In the genomic region with DNA sequence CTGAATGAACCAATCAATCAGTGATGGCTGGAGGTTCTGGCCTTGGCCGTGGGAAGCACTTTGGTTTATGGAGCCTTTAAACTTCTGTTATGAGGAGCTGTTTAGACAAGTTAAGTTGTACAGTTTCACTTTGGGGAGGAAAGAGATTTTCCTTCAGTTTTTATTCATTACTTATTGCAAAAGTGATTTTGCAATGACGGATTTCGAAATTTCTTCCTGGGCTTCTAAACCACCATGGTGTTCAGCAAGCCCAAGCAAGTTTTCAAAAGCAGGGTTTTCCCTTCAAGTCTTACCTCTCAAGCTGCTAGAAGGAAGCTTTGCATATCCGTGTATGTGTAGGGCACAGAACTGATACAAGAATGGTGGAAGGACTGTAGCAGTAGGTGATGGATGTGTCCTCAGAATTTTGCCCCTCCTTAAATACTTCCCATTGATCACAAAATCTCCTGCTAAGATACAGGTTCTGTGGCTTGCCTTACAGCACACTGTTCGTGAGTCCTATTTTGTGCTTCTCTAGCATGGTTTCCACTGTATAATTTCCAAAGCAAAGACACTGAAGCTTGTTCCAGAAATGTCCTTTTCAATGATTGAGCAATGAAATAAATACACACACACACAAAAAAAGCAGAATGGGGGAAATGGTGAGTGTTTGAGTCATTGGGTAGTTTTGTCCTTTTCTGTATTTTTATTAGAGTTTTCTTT, we compare ENCODE assay signal across 15 mouse cellular contexts.
DNase-seq lines count a peak whose midpoint lies in the region; ATAC-seq lines count a peak whose summit lies in the region.
"Had no signal": no experiment of that assay in that cellular context is flagged by ENCODE, and none has a peak within 500 bp of the region (broad histone marks: within the 10 kb centered on the region; RNA-seq: fewer than 3 reads in every experiment).

No protein-coding gene starts in this region.

- no peak overlapping the region for H3K9ac ChIP-seq in hindbrain, embryonic 16.5 days (ENCODE audit: low read depth, low read length)
- H3K9ac ChIP-seq in neural tube, embryonic 15.5 days (replicated peaks) = no peak overlapping the region
- H3K9ac ChIP-seq in forebrain, embryonic 14.5 days (ENCODE audit: low read length) = no peak overlapping the region
- H3K9ac ChIP-seq in midbrain, embryonic 14.5 days (replicated peaks; ENCODE audit: low read length) = no peak overlapping the region
- H3K9ac ChIP-seq: liver, embryonic 12.5 days; stomach, embryonic 15.5 days had no signal

- no peaks in the 10 kb centered on the region for H3K27me3 ChIP-seq in hindbrain, embryonic 10.5 days (ENCODE audit: insufficient read depth, poor library complexity, severe bottlenecking)
- no peaks in the 10 kb centered on the region for H3K27me3 ChIP-seq in hindbrain, embryonic 16.5 days (replicated peaks; ENCODE audit: control insufficient read depth, insufficient read depth, low read length)
- H3K27me3 ChIP-seq in neural tube, embryonic 15.5 days (replicated peaks) = no peaks in the 10 kb centered on the region
- no peaks in the 10 kb centered on the region for H3K27me3 ChIP-seq in forebrain, embryonic 14.5 days (replicated peaks; ENCODE audit: control insufficient read depth, insufficient read depth, low read length)
- no peaks in the 10 kb centered on the region for H3K27me3 ChIP-seq in midbrain, embryonic 14.5 days (ENCODE audit: control insufficient read depth, insufficient read depth, low read length)
- H3K27me3 ChIP-seq: liver, embryonic 12.5 days; stomach, embryonic 15.5 days had no signal

- 65% methylated on average over 5 of the region's 5 CpGs for WGBS in hindbrain, embryonic 10.5 days
- 61% methylated on average over 5 of the region's 5 CpGs for WGBS in hindbrain, embryonic 16.5 days
- WGBS in neural tube, embryonic 15.5 days = 59% methylated on average over 5 of the region's 5 CpGs
- 56% methylated on average over 5 of the region's 5 CpGs for WGBS in forebrain, embryonic 14.5 days
- WGBS in midbrain, embryonic 14.5 days = 57% methylated on average over 5 of the region's 5 CpGs

- H3K4me1 ChIP-seq in hindbrain, embryonic 10.5 days (replicated peaks) = peaks cover 21% of the 10 kb centered on the region
- H3K4me1 ChIP-seq in hindbrain, embryonic 16.5 days (ENCODE audit: control insufficient read depth, insufficient read depth, low read depth, low read length) = peaks cover 7% of the 10 kb centered on the region
- H3K4me1 ChIP-seq in neural tube, embryonic 15.5 days = peaks cover 7% of the 10 kb centered on the region
- H3K4me1 ChIP-seq in forebrain, embryonic 14.5 days (ENCODE audit: control insufficient read depth, insufficient read depth, low read length) = no peaks in the 10 kb centered on the region
- H3K4me1 ChIP-seq in midbrain, embryonic 14.5 days (ENCODE audit: control insufficient read depth, insufficient read depth, low read length) = no peaks in the 10 kb centered on the region
- H3K4me1 ChIP-seq: liver, embryonic 12.5 days; stomach, embryonic 15.5 days had no signal

- no peak overlapping the region for H3K4me3 ChIP-seq in hindbrain, embryonic 10.5 days
- no peak overlapping the region for H3K4me3 ChIP-seq in hindbrain, embryonic 16.5 days (ENCODE audit: low read length)
- no peak overlapping the region for H3K4me3 ChIP-seq in neural tube, embryonic 15.5 days (replicated peaks)
- no peak overlapping the region for H3K4me3 ChIP-seq in forebrain, embryonic 14.5 days (ENCODE audit: low read depth, low read length)
- no peak overlapping the region for H3K4me3 ChIP-seq in midbrain, embryonic 14.5 days (replicated peaks; ENCODE audit: low read depth, low read length)
- H3K4me3 ChIP-seq: liver, embryonic 12.5 days; stomach, embryonic 15.5 days had no signal

- DNase-seq in hindbrain, embryonic 10.5 days (ENCODE audit: low spot score) = peak; percentile 6
- DNase-seq in neural tube, embryonic 10.5 days (ENCODE audit: extremely low spot score, low spot score) = no peak
- no peak for DNase-seq in forebrain, embryonic 14.5 days (ENCODE audit: low spot score)
- DNase-seq in midbrain, embryonic 14.5 days = no peak
- no peak for DNase-seq in right cerebral cortex, postnatal 10 days (ENCODE audit: low spot score in 2 of 2)
- DNase-seq in heart, adult 11 months = no peak
- DNase-seq: adrenal gland, postnatal 10 days; cerebellum, adult 11 months; heart, postnatal 36 days; kidney, adult 8-10 months; thymus, postnatal 36 days had no signal

- no peaks in the 10 kb centered on the region for H3K36me3 ChIP-seq in hindbrain, embryonic 10.5 days
- H3K36me3 ChIP-seq in hindbrain, embryonic 16.5 days (ENCODE audit: control insufficient read depth, insufficient read depth, low read length) = no peaks in the 10 kb centered on the region
- no peaks in the 10 kb centered on the region for H3K36me3 ChIP-seq in neural tube, embryonic 15.5 days
- H3K36me3 ChIP-seq in forebrain, embryonic 14.5 days (ENCODE audit: control insufficient read depth, insufficient read depth, low read length) = no peaks in the 10 kb centered on the region
- no peaks in the 10 kb centered on the region for H3K36me3 ChIP-seq in midbrain, embryonic 14.5 days (ENCODE audit: control insufficient read depth, insufficient read depth, low read length)
- H3K36me3 ChIP-seq: liver, embryonic 12.5 days; stomach, embryonic 15.5 days had no signal

- no peak overlapping the region for H3K4me2 ChIP-seq in hindbrain, embryonic 16.5 days (ENCODE audit: low read length)
- no peak overlapping the region; the same call in 1 of the 2 replicates for H3K4me2 ChIP-seq in neural tube, embryonic 15.5 days
- H3K4me2 ChIP-seq in forebrain, embryonic 14.5 days (ENCODE audit: low read length) = no peak overlapping the region
- H3K4me2 ChIP-seq in midbrain, embryonic 14.5 days (ENCODE audit: low read length) = no peak overlapping the region
- H3K4me2 ChIP-seq: liver, embryonic 12.5 days; stomach, embryonic 15.5 days had no signal

- ATAC-seq in hindbrain, embryonic 16.5 days = no peak
- ATAC-seq in neural tube, embryonic 15.5 days (ENCODE audit: low FRiP score) = 0 out of 2 replicates have a peak, but pooled peaks have one; percentile 30
- peak; percentile 57 for ATAC-seq in forebrain, embryonic 14.5 days
- 0 out of 2 replicates have a peak, but pooled peaks have one; percentile 16 for ATAC-seq in midbrain, embryonic 14.5 days (ENCODE audit: low FRiP score, low TSS enrichment)
- ATAC-seq: liver, embryonic 12.5 days had no signal

- no peaks in the 10 kb centered on the region for H3K9me3 ChIP-seq in hindbrain, embryonic 10.5 days
- H3K9me3 ChIP-seq in hindbrain, embryonic 16.5 days (ENCODE audit: control insufficient read depth, low read length) = no peaks in the 10 kb centered on the region
- H3K9me3 ChIP-seq in neural tube, embryonic 15.5 days (replicated peaks) = no peaks in the 10 kb centered on the region
- H3K9me3 ChIP-seq in forebrain, embryonic 14.5 days (replicated peaks; ENCODE audit: control insufficient read depth, low read length) = no peaks in the 10 kb centered on the region
- no peaks in the 10 kb centered on the region for H3K9me3 ChIP-seq in midbrain, embryonic 14.5 days (ENCODE audit: control insufficient read depth, low read length)
- H3K9me3 ChIP-seq: liver, embryonic 12.5 days; stomach, embryonic 15.5 days had no signal

- H3K27ac ChIP-seq in hindbrain, embryonic 10.5 days = peak overlapping the region; percentile 64
- no peak overlapping the region for H3K27ac ChIP-seq in hindbrain, embryonic 16.5 days (ENCODE audit: low read depth, low read length)
- H3K27ac ChIP-seq in neural tube, embryonic 15.5 days (replicated peaks) = no peak overlapping the region
- peak overlapping the region; percentile 21; the same call in 1 of the 2 replicates for H3K27ac ChIP-seq in forebrain, embryonic 14.5 days (ENCODE audit: low read depth, low read length)
- H3K27ac ChIP-seq in midbrain, embryonic 14.5 days (replicated peaks; ENCODE audit: low read depth, low read length) = no peak overlapping the region
- H3K27ac ChIP-seq: liver, embryonic 12.5 days; stomach, embryonic 15.5 days had no signal

Comparison
In these comparisons a context has a peak if more than half of its experiments do, and no peak if none do; other contexts are left out.
1. H3K27ac ChIP-seq: peak in hindbrain, embryonic 10.5 days (single experiment) and forebrain, embryonic 14.5 days (single experiment); none in hindbrain, embryonic 16.5 days (single experiment), neural tube, embryonic 15.5 days (single experiment) and midbrain, embryonic 14.5 days (single experiment).